Mouse (Mus musculus) yolk sac, embryonic 10.5 days (tissue): ENCODE results near the gene Amh.
"Not testable (repeated sequence)": the region's sequence is repeated elsewhere in the genome, so short reads cannot be mapped to it uniquely, and the experiment has no call there.

ENCODE experiments used
- DNase-seq: peaks from one replicate; pipeline ENCODE4 v3.0.0-alpha.2; 2017; ENCODE audit warnings: low spot score

Amh gene

GRCm38 (mm10) chr10:80827870-80828420 is 22.9 kb downstream of the Amh start:
- DNase-seq: no peak

DNA sequence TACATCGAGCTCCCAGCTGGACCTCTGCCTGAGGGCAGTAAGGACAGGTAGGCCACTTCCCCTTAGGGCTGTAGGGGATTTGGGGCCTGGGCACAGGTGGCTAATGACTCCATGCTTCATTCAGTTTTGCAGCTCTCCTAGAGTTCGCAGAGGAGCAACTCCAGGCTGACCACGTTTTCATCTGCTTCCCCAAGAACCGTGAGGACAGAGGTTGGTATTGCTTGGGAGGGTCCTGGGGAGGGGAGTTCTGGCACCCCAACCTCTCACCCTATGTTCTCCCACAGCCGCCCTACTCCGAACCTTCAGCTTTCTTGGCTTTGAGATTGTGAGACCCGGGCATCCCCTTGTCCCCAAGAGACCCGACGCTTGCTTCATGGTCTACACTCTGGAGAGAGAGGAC is 23.5 kb downstream of the Amh start:
- not testable (repeated sequence) for DNase-seq

- DNase-seq: no peak
These were observed 24.6 kb downstream of the Amh start for GRCm38 (mm10) chr10:80829359-80830278.

DNA sequence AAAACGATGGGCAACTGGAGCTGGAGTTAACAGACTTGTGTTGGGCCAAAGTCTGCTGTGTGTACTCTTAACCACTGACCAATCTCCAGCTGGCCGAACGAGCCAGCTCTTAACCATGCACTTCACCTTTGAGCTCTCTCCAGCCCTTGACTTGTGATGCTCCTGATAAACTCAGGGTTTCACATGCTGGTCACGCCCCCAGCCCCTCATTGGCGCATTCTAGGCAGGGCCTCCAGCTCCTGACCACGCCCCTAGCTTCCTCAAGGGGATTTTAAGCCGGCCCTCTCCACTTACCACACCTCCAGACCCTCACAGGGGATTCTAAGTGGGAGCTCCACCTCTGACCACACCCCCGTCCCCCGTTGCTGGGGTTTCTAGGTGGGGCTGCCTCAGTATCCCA is 26.1 kb downstream of the Amh start:
- DNase-seq: peak; percentile 88

GRCm38 (mm10) chr10:80832818-80833217 is 27.8 kb downstream of the Amh start:
- DNase-seq: no peak

GRCm38 (mm10) chr10:80835617-80836016 is 30.6 kb downstream of the Amh start:
- DNase-seq: no peak

GRCm38 (mm10) chr10:80836949-80837379 is 31.9 kb downstream of the Amh start:
- DNase-seq: no peak

- DNase-seq: no peak
These were observed 32.8 kb downstream of the Amh start for GRCm38 (mm10) chr10:80837827-80838226.

GRCm38 (mm10) chr10:80838346-80838912 is 33.4 kb downstream of the Amh start:
- no peak for DNase-seq

- no peak for DNase-seq
These were observed 34.8 kb downstream of the Amh start for GRCm38 (mm10) chr10:80839848-80840247.

DNA sequence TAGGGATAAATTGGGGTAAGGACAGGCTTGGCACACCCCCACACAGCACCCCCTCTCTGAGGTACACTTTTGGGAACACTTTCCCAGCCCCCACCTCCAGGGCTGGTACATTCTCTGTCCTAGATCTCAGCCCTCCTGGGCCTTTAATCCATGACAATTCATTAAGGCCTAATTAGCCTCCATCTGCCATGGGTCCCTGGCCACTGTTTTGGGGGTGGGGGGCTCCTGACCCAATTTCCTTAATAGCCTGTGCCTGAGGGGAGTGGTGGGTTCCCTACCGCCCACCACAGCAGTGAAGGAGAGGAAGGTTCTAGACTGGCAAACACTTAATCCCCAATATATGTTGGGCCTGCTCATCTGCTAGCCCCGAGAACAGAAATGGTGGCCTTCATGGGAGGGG is 36.6 kb downstream of the Amh start:
- DNase-seq: no peak

GRCm38 (mm10) chr10:80842334-80842733 is 37.3 kb downstream of the Amh start:
- DNase-seq: no peak

DNA sequence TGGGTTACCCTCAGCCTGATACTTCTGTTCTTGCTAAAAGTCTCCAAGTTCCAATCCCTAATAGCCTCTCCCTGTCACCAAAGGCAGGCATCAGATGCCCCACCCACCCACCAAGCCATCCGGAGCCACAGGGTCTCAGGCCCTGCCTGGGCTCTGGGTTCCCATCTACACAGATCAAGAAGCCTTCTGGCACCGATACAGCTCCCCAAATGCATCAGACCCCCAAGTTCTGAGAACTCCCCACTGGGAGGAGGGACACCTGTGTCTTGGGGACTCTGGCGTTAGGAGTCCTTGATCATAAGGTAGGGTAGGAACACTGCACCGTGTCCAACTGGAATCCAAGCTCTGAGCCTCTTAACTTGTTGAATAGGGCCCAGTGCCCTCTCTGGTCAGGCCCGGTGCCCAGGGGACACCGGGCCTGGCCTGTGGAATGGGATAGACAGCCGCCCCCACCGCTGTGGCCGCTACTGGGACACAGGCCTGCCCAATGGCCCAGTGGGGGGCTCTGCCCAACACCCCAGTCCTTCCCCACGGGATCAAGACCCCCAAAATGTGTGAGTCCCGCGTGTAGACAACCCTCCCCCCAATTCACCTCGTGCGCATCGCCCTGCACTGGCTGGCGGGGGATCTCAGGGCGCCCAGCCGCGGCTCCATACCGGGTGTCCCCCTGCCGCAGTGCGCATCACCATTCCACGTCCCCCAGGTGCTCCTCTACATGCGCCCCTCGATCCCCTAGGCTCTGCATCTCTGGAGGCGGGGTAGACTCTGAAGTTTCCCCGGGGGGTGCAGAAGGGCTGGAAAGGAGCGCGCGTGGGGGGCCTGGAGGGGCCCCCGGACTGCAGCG is 38.3 kb downstream of the Amh start:
- no peak for DNase-seq

- DNase-seq: no peak
These were observed 39.0 kb downstream of the Amh start, which contains the start of gene Lingo3 for GRCm38 (mm10) chr10:80843931-80844547. Lingo3 (minus strand) TSS chr10:80844039.

- no peak for DNase-seq
These were observed 40.1 kb downstream of the Amh start for GRCm38 (mm10) chr10:80845055-80845693.

GRCm38 (mm10) chr10:80845732-80846131 is 40.7 kb downstream of the Amh start:
- no peak for DNase-seq

GRCm38 (mm10) chr10:80848571-80848970 is 43.5 kb downstream of the Amh start:
- peak; percentile 22 for DNase-seq

GRCm38 (mm10) chr10:80854913-80855748 is 50.1 kb downstream of the Amh start, which contains the start of the genes Lsm7 and Sppl2b:
Lsm7 (minus strand) TSS chr10:80855209.
Sppl2b (plus strand) TSS chr10:80855275.
- peak; percentile 94 for DNase-seq

DNA sequence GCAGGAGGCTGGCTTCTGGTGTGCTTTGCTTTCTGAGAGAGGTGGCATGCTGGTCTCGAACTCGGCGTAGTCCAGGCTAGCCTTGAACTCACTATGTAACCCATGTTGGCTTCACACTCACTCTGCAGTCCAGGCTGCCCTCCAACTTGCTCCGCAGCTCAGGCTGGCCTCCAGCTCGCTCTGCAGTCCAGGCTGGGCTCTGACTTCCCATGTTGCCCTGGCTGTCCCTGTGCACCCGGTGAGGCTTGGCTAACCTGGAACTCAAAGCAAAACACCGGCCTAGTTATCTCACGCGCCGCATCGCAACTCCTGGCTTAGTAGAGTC is 50.7 kb downstream of the Amh start:
- DNase-seq: no peak

- DNase-seq: no peak
These were observed 51.2 kb downstream of the Amh start for GRCm38 (mm10) chr10:80856267-80856666.
